Mouse (Mus musculus) central nervous system, embryonic 11.5 days (tissue): ENCODE data around the gene Fam50b. TPM values are rescaled to one million over a fixed set of nuclear protein-coding genes. Genes with fewer than 3 reads are reported as not detected.

ENCODE experiments used
- polyA plus RNA-seq: library from polyadenylated mRNA; depleted of rRNA; stranded (reverse); fragments of >200 nt; gene quantifications from 2 replicates; pipeline ENCODE4 v1.2.3, GENCODE M21; 2012; rRNA removed

Fam50b gene
- 0.04 and 0.06 TPM in 2 replicates for polyA plus RNA-seq

DNA sequence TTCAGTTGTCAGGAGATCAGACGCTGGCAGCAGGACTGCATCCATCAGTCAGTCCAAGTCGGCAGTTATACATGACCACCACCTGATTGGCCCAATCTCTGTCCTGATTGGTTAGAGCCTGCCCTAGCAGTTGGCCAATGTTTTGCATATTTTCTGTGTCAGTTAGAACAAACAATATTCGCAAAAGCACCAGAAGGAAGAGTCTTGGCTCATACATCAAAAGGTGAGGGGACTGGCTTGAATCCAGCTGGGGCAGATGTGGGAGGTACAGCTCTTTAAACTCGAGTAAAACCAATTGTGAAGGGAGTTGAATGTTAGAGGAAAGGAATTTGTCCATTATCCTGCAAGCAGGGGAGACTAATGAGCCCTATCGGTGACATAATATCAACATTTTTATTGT lies at the start of gene Fam50b:
TSS of gene Fam50b (plus strand) at position 165 of the 400 bp plus-strand sequence.

Other genes starting within 250 kb of the Fam50b start
- 5.9 and 6.5 TPM in 2 replicates for gene Pxdc1, start 81.4 kb upstream of the Fam50b start, polyA plus RNA-seq
- 133 and 155 TPM in 2 replicates for gene Prpf4b, start 140.5 kb downstream of the Fam50b start, polyA plus RNA-seq
- 1.1 and 1.2 TPM in 2 replicates for gene Fam217a, start 189.5 kb downstream of the Fam50b start, polyA plus RNA-seq
- not detected in 2 replicates for gene 4933417A18Rik, start 189.6 kb downstream of the Fam50b start, polyA plus RNA-seq
- 0.42 and 0.55 TPM in 2 replicates for gene Eci3, start 229.0 kb downstream of the Fam50b start, polyA plus RNA-seq